Mouse (Mus musculus) right cerebral cortex, adult 2 months (tissue): Measurements from ENCODE around the gene Wbp11.

Source experiments
- DNase-seq, 2 experiments: peaks; one replicate each; pipeline ENCODE4 v3.0.0; 2021 to 2022; ENCODE audit warnings: low spot score in 2 of 2

Gene Wbp11

DNA sequence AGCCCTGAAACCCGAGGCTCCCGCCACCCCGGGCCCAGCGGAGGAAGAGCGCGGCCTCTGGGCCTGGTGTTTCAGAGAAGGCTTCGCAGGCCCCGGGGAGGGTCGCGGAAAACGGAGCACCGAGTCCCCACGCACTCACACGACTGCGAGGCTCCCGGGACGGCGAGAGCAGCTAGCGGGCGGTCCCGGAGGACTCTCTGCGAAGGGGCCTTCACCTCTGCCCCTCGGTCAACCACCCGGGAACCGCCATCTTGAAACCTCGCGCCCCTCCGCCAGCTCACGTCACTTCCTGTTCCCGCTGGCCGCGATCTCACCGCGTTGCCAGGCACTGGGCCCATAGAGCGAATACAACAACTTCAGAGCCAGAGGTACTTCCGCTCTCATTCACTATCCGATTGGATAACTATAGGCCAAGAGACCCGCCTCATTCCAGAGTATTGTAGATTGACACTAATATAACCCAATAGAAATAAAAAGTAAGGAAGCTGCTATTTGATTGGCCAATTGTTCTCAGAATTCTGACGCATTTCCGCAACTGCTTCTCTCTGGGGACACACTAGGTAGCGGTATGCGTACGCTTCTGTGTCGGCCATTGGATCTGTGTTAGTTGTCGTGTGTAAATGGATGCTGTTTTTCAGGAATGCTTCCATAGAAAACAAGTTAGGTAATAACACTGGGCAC, at the start of gene Wbp11:
Gene Wbp11 (minus strand): TSS at position 353 of the 681 bp plus-strand sequence.
- peak; percentile 96 to 97 for DNase-seq

DNA sequence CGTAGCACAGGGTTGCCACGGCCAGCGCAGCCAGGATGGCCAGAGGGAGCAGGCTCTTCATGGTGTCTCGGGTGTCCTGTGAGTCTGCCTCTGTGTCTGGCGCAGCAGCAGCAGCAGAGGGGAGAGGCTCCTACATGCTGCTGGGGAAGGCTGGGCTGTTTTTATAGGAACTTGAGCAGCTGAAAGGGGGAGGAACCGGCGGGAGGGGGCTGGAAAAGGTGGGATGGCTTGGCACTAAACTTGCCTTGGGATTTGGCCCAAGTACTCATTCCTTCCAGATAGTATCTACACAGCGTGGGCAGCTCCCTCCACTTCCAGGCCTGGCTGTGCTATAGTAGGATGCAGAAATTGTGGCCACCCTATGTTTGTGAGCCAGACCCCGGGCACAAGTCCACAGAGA, 47.6 kb upstream of the Wbp11 start, which contains the start of gene Mgp:
Gene Mgp (minus strand): TSS at position 154 of the 400 bp plus-strand sequence.
- peak; percentile 41 to 59 for DNase-seq

DNA sequence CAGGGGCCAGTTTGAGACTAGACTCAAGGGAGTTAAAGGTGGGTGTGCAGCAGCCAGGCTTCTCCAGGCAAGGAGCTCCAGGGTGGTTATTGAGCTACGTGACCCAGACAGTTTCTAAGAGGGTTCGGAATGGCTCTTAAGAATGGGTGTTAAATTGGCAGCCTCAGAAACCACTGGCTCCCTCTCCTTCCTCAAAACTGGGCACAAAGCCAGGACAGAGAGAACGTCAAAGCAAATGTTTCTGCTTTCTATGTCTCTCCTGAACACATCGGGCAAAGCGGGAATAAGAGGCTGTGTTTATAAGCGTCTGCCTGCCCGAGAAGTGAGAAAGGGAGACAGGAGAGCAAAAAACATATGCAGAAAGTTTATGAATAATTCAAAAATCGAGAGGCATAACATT, 46.6 kb upstream of the Wbp11 start:
- peak; percentile 31 to 33 for DNase-seq

DNA sequence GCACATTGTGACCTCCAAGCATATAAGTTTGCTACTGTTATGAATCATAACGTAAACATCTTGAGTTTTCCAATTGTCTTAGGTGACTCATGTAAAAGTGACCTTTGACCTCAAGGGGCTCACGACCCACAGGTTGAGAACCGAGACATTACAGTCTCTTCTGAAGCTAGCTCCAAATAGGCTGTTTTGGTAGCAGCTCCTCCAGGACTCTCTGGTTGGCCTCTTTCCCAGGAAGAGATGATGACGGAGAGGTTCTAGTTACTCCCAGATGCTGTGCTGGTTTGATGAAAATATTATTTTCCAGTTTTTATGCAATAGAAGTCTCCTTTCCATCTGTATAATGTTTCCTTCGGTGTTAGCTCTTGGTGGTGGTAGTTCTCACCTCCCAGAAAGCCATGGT, 40.9 kb upstream of the Wbp11 start:
- DNase-seq = no peak

DNA sequence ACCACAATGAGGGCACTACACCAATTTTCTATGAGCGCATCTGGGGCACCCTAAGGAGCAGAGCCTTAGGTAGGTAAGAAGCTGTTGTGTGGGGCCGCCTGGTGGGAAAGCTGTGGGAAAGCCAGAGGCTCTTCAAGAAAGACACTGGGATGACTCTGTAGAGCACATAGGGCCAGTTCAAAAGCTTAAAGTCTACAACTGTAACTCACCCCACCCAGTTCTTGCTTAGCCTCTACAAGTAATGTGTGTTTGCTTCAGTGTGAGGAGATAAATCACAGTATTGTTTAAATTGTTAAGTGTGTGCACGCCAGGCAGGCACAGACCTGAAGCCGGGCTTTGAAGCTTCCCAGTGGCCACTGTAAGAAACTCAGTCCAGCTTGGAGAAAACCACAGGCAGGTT, 38.1 kb upstream of the Wbp11 start:
- DNase-seq = no peak

DNA sequence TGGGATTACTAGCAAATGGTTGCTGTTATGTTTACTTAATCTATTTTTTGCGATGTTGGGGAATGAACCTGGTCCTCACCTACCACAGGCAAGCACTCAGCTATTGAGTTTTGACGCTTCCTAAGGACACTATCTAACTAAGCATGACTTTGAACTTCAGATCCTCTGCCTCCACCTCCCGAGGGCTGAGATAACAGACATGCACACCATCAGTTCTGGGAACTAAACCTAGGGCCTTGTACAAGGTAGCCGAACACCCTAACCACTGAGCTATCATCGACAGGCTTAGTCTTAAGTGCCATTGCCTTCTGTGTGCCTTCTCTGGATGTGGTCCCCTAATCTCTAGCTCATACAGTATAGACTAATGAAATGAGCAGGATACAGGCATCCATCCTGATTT, 37.3 kb upstream of the Wbp11 start:
- no peak for DNase-seq

DNA sequence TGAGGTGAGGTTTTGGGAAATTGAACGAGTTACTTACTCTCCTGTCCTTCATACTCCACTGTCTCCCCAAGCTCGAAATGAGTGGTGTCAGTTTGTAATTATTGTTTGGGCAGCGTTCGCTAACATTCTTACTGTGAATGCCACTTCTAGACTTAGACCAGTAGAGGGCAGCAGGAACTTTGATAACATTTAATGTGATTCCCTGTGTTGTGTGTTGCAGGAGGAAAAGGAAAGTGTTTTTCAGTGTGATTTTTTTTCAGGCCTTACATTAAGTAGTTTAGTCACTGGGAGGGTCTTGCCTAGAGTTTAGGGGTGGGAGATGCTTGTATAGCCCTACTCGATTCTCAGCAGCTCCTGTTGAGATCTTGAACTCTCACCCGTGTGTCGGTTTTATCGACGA, 33.0 kb upstream of the Wbp11 start:
- peak in 1 of 2 experiments; percentile 40 for DNase-seq

DNA sequence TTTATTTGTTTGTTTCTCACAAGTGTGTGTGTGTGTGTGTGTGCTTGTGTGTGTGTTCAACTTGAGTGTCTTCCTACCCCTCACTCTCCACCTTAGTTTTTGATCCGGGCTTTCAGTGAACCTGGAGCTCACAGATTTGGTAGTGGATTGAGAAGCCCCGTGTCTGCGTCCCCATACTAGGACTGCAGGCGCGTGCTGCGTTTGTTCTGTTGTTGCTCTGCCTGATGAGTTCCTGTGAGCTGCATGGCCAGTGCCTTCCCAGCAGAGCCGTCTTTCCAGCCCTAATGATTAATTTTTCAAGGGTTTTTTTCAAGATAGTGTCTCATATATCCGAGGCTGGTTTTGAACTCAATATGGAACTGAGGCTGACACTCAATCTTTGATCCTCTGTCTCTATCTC, 30.4 kb upstream of the Wbp11 start:
- no peak for DNase-seq

DNA sequence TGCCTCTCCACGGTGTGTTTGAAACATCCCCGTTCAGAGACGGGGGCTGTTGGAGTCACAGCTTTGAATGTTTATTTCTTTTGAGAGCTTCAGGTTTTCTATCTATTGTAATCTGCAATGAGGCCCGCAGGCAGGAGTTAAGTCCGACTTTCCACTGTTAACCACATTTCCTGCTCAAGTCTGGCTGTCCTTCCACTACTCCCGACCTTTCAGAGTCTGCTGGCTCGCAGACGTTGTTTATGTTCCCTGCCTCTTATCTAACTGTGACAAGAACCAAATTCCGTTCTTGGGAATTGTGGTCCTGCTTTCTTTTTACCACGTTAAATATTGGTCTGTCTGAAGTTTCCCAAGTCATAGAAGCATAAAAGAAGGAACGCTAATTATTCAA, 29.8 kb upstream of the Wbp11 start:
- no peak for DNase-seq

DNA sequence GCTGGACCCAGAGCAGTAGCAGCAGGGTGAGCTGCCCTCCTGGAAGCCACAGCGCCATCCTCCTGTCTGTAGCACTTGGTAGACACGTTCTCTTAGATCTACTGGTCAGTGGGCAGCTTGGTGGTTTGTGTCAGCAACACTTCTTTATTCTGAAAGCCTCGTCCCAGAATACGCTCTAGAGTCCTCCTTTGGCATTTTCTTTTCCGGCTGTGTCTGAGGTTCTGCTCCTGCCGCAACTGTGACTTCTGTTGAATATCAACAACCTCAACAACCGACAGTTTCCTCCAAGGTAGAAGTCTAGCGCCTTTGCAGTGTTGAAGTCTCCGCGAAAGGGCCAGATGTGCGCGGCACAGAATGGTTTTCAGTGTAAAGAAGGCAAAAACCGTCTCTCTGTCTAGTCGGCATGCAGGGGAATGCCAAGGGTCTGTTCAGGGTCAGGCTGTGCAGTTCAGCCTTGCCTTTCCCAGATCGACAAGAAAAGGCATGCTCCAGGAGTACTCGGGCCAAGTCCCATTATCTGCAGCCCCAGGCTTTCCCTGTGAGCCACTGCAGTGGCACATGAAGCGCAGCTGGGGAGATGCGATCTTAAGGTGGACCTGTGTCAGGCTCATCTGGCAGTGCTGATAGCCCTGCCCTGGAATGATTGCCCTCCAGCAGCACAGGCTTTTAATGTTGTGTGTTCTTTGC, 29.3 kb upstream of the Wbp11 start, which contains the start of gene Art4:
Gene Art4 (minus strand): TSS at position 548 of the 687 bp plus-strand sequence.
- DNase-seq = no peak

DNA sequence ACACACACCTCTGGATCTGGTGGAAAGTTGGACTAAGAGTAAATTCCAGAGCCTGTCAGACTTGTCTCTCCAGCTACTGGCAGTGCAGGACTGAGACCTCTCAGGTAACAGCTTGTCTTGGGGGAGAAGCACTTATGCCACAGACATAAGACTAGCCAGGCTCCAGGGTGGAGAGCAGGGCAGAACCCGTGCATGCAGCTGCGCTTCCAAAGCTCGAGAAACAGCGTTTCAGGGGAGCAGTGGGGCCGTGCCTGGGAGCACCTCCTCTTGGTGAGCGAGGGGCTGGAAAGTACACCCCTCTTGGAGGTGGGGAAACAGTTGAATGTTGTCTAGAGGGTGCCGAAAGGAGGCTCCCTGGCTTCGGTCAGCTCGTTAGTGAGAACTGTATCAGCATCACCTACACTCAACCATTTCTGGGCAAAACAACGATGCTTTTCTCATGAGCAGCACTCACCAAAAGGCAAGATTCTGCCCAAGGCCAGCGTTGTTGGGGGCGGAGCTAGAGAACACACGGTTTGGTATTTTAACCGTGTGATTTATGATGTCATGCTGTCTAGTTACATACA, 28.1 kb upstream of the Wbp11 start:
- DNase-seq = no peak

DNA sequence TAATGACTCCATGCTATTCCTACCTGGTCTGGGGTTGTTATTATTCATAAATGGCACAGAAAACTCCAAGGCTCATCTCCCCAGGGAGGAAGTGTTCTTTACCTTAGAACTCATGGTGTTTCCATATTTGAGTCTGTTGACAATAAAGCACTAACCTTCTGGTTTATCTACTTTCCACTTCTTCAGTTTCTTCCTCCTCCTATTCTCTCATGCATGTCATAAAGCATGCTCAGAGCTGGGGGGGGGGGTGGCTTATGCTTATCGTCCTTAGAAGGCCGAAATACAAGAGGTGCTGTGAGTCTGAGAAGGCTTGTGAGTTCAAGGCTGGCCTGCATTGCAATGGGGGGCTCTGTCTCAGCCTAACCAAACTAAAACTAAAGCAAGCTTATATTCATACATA, 27.1 kb upstream of the Wbp11 start:
- no peak for DNase-seq

DNA sequence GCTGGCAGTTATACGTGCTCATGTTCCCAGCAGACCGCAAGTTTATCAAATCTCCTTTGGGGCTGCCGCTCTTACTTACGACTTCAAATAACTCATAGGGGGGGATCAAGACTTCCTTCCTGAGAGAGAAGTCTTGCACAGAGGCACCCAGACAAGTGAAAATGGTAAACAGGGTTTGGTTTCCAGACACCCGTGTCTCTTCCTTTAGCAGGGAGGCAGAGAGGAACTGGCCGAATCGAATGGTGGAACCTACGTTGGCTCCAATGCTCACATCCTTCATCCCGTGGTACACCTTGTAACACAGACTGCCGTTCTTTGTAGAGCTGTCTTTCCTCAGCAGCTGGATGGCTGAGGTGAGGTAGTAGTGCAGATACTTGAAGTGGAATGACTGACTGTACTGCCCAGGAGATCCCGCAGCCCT, 26.3 kb upstream of the Wbp11 start:
- DNase-seq = no peak

DNA sequence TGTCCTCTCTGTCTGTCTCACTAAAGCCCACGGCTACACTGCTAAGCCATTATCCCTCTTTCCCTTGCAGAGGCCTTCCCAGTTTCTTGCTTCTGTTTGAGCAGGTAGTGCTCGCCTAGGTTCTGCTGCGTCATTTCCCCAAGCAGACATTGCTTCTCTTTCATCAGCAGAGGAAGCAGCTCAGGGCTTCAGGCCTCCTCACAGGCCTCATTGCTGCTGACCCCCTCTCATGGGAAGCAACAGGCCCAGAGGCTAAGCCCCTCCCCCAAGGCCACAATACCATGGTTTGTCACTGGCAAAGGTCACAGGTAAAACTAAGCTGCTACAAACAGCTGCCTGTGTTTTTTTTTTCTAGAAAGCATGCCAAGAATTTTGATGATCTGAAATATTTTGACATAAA, 24.7 kb upstream of the Wbp11 start:
- DNase-seq = no peak

DNA sequence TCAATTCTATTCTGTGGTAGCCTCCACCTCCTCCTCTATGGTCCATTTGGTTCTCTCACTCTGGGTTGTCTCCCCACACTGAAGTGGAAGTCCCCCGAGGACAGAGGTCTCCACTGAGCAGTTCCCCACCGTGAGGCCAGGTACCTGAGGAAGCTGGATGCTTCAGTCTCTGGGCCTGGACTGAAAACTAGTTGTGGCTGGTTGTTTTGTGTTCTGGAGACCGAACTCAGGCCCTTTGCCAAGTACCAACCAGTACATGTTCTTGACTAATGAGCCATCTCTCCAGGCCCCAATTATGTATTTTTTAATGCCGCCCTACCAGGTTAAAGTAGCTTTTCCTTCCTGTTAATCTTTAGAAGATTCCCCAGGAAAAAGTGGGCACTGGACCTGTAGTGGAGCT, 24.3 kb upstream of the Wbp11 start:
- no peak for DNase-seq

DNA sequence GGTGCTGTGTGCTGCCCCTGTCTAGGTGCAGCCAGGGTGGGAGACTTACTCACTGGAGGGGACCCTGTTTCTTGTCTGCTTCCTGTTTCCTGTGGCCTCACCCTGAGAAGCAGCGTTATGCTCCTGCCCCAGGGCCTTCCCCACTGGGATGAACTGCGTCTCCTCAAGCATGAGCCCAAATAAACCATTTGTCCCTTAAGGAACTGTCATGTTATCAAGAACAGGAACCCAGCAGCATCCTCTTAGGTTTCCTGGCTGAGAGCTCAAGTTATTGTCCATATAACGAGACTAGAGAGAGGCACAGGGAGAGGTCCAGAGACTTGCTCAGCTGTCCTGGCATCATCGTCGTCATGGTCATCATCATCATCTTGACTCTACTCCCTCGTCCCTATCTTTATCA, 22.2 kb upstream of the Wbp11 start:
- no peak for DNase-seq

DNA sequence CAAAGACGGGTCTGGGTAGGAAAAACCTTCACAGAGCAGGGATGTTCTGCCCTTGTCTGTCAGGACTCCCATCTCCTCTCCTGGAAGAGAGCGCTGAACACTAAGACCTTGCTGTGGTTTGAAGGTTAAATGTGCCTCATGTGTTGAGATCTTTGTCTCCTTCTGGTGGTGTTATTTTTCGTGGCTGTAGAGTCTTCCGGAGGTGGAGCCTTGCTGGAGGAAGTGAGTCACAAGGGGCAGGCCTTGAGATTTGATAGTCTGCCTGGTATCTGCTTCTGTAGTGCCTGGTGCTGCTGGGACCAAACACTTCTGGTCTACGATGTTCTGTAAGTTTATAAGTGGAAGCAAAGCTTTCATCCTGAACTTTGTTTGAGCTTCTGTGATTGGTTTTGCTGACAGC, 20.9 kb upstream of the Wbp11 start:
- DNase-seq = no peak

DNA sequence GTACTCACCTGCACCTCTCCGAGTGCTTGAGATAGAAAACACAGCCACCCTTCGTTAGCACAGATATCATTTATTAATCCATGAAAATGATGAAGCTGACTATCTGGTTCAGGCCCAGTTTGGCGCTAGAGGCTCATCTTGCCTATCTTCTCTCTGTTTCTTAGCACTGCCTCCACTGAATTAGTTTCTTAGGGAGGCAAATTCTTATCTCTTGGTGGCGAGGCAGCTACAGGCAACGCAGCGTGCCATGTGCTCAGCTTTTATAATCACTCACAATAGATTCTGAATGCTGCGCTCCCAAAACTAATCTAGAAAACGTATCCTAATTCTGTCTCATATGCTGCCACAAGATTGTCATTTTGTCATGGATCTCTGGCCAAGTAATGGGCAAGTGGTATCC, 20.4 kb upstream of the Wbp11 start:
- DNase-seq = no peak

DNA sequence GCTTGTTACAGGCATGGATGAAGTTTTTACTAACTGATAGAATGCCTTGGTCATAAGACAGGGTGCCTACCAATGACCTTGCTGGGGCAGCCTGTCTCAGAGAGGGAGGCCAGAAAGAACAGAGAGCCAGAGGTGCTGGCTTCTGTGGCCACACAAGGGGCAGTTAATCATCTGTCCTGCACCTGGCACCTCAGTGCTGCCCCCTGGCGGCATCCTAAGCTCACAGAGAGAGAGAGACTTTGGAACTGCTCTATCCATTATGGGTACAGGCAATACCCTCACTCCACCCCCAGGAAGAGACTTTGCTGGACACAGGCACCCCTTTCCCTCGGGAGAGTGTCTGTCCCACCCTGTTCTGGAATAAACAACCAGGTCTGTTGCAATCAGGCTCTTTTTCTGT, 19.8 kb upstream of the Wbp11 start:
- DNase-seq = peak; percentile 27 to 40

DNA sequence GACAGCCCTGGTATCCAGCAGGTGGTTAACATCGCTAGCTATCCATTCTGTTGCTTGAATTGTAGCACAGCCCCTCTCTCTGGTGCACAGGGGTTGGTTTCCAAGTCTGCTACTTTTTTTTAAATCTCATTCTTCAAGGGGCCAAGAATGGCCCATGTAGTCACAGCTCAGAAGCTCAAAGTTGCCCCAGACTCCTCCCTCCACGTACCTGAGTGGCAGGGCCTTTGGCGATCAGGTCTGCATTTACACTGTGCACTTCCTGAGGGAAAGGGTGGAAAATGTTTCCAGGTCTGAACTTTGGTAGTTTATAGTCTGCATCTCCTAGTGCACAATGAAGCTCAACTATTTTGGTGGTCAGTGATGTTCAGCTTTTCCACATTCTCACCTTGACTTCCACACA, 19.2 kb upstream of the Wbp11 start:
- no peak for DNase-seq

DNA sequence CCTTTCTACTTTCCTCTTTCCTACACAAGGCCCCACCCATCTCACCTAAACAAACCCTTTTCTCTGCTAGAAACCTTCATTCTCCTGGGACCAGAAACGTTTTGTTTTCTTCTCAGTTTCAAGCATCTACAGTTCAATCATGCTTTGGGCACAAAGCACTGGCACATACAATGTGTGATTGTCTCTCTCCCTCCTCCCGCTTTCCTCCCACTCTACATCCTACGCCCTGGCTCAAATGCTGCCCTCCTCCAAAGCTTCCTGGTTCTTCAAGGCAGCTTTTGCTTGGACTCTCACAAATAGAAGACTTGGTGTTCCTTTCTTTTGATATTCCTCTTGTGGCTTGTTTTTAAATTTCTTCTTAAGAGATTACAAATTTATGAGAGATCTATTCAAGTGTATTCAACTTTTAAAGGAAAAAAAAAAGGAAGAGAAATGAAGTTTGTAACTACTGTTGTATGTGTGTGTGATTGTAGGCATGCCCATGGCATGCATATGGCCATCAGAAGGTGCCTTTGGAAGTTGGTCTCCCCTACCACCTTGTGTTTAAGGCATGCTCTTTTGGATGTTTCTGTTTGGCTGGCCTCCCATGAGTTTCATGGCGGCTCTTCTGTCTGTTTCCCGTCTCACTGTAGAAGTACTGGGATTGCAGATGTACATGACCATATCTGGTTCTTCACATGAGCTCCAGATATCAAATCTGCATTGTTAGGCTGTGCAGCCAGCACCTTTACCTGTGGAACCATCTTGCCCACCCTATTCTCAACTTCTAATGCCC, 17.9 kb upstream of the Wbp11 start:
- DNase-seq = no peak

DNA sequence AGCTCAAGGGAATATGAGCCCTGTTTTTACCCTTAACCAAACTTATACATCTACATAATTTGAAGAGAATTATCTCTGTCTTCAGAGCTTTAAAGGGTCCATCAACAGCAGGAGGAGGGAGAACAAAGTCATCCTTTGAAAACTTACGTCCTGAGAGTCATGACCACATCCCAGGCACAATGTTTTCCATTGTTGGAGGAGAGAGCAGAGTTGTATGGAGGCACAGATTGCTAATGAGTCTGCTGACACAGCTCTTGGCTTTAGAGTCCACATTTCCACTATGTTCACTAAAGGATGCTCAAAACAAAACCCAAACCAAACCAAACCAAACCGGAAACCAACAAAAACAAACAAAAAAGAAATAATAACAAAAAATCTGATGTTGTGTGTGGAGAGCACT, 16.9 kb upstream of the Wbp11 start:
- DNase-seq = no peak
